Mouse (Mus musculus): ENCODE data around the gene Smlr1.

DNA sequence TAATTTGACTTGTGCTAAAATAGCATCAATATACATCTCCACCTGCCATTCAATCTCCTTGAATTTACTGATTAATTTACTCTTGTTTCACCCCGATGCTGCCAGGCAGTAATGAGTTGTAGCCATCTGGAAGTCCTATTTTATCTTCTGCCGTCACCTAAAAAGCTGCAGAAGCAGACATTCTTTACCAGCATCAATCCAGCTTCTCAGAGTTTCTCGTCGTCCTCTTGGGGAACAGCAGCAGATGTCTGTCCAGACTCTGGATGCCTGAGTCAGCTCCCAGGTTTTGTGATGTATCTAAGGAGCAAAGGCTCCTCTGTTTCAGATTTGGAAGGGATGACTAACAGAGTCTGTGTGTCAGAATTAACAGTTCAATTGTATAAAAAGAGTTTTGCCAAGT, 16.9 kb upstream of the Smlr1 start:
- TF ChIP-seq CTCF (IDR thresholded peaks at IDR 0.05; ENCODE audit: borderline replicate concordance, extremely low read depth, insufficient read depth, insufficient read length): no peak
- no peak for TF ChIP-seq POLR2A (IDR thresholded peaks at IDR 0.05; ENCODE audit: borderline replicate concordance, extremely low read depth, insufficient read depth, insufficient read length, poor library complexity, severe bottlenecking)
